Mouse (Mus musculus) MEL (cell line): ENCODE measurements around the gene Ighmbp2. TPM values are rescaled to one million over a fixed set of nuclear protein-coding genes. Genes with fewer than 3 reads are reported as not detected.

ENCODE experiments used
- DNase-seq: peaks from one replicate; pipeline ENCODE4 v3.0.0; 2011; ENCODE audit warnings: low read depth, low spot score
- H3K27ac ChIP-seq: 2 replicates; pipeline ENCODE4 v1.5.1; 2012; ENCODE audit warnings: low read depth, mild to moderate bottlenecking, control low read depth, low read length, moderate library complexity; ENCODE audit not compliant: control insufficient read depth
- H3K27me3 ChIP-seq, 2 experiments: fragments of 150-350 bp in 1 of 2; sonication (generic) in 1 of 2; 2 replicates each; pipeline ENCODE4 v1.6.1; 2012; ENCODE audit warnings: low read length in 2 of 2, mild to moderate bottlenecking in 2 of 2, improper control_type of control experiment in 1 of 2, moderate library complexity in 1 of 2; ENCODE audit not compliant: insufficient read depth in 2 of 2, control insufficient read depth in 1 of 2
- H3K36me3 ChIP-seq, 2 experiments: 2 replicates each; pipeline ENCODE4 v1.6.1; 2012 to 2014; ENCODE audit warnings: low read length in 2 of 2, improper control_type of control experiment in 1 of 2, inconsistent platforms in 1 of 2, mild to moderate bottlenecking in 1 of 2; ENCODE audit not compliant: insufficient read depth in 2 of 2, control insufficient read depth in 1 of 2
- H3K4me1 ChIP-seq, 2 experiments: fragments of 150-350 bp in 1 of 2; sonication (generic) in 1 of 2; 2 replicates each; pipeline ENCODE4 v1.6.1; 2012; ENCODE audit warnings: low read length in 2 of 2, improper control_type of control experiment in 1 of 2, mild to moderate bottlenecking in 1 of 2; ENCODE audit not compliant: insufficient read depth in 2 of 2, control insufficient read depth in 1 of 2
- H3K4me3 ChIP-seq, 2 experiments: fragments of 150-350 bp in 1 of 2; sonication (generic) in 1 of 2; 2 replicates each; pipeline ENCODE4 v1.5.1; 2012; ENCODE audit warnings: low read depth in 2 of 2, low read length in 2 of 2, mild to moderate bottlenecking in 2 of 2, moderate library complexity in 2 of 2, control low read depth in 1 of 2, improper control_type of control experiment in 1 of 2; ENCODE audit not compliant: control insufficient read depth in 1 of 2, insufficient read depth in 1 of 2
- H3K79me2 ChIP-seq: 2 replicates; pipeline ENCODE4 v1.6.1; 2012; ENCODE audit warnings: mild to moderate bottlenecking, low read length, moderate library complexity; ENCODE audit not compliant: control insufficient read depth, poor library complexity, insufficient read depth
- H3K9ac ChIP-seq: 2 replicates; pipeline ENCODE4 v1.6.1; 2012; ENCODE audit warnings: low read depth, mild to moderate bottlenecking, control low read depth, low read length, moderate library complexity; ENCODE audit not compliant: control insufficient read depth, poor library complexity, severe bottlenecking
- H3K9me3 ChIP-seq: fragments of 150-350 bp; sonication (generic); replicated peaks from 2 replicates; pipeline ENCODE4 v1.6.1; 2012; ENCODE audit warnings: mild to moderate bottlenecking, low read length, improper control_type of control experiment, moderate library complexity; ENCODE audit not compliant: insufficient read depth
- BHLHE40 ChIP-seq: IDR thresholded peaks from 2 replicates; pipeline ENCODE4 v1.6.1; 2012; ENCODE audit warnings: low read depth, mild to moderate bottlenecking, inconsistent platforms, low read length, improper control_type of control experiment, borderline replicate concordance
- CHD1 ChIP-seq: IDR thresholded peaks from 2 replicates; pipeline ENCODE4 v1.6.1; 2012; ENCODE audit warnings: low read depth, mild to moderate bottlenecking, inconsistent platforms, low read length, improper control_type of control experiment
- CTCF ChIP-seq, 3 experiments: IDR thresholded peaks in 2 of 3; conservative IDR thresholded peaks in 1 of 3; 2 replicates each; pipeline ENCODE4 v1.5.1; 2011 to 2012; ENCODE audit warnings: low read length in 3 of 3, low read depth in 2 of 3, mild to moderate bottlenecking in 2 of 3, improper control_type of control experiment in 1 of 3, inconsistent platforms in 1 of 3, mixed read lengths in 1 of 3, moderate library complexity in 1 of 3; ENCODE audit not compliant: control insufficient read depth in 1 of 3, insufficient read depth in 1 of 3, poor library complexity in 1 of 3, severe bottlenecking in 1 of 3
- ETS1 ChIP-seq: IDR thresholded peaks from 2 replicates; pipeline ENCODE4 v1.6.1; 2012; ENCODE audit warnings: low read depth, mild to moderate bottlenecking, inconsistent platforms, low read length, improper control_type of control experiment, moderate library complexity
- GATA1 ChIP-seq: IDR thresholded peaks from 2 replicates; pipeline ENCODE4 v1.6.1; 2011; ENCODE audit warnings: low read depth, low read length, improper control_type of control experiment
- HCFC1 ChIP-seq: IDR thresholded peaks from 2 replicates; pipeline ENCODE4 v1.6.1; 2012; ENCODE audit warnings: low read depth, mild to moderate bottlenecking, inconsistent platforms, low read length, improper control_type of control experiment, moderate library complexity
- JUND ChIP-seq: IDR thresholded peaks from 2 replicates; pipeline ENCODE4 v1.6.1; 2011; ENCODE audit warnings: low read depth, mild to moderate bottlenecking, improper control_type of control experiment, low read length
- MAX ChIP-seq: IDR thresholded peaks from 2 replicates; pipeline ENCODE4 v1.6.1; 2011; ENCODE audit warnings: low read length, improper control_type of control experiment
- MAZ ChIP-seq: IDR thresholded peaks from 2 replicates; pipeline ENCODE4 v1.6.1; 2012; ENCODE audit warnings: low read depth, mild to moderate bottlenecking, inconsistent platforms, low read length, improper control_type of control experiment
- MEF2A ChIP-seq: IDR thresholded peaks from 2 replicates; pipeline ENCODE4 v1.6.1; 2014; ENCODE audit warnings: low read depth, mild to moderate bottlenecking, inconsistent platforms, low read length, improper control_type of control experiment; ENCODE audit not compliant: poor library complexity, insufficient replicate concordance, severe bottlenecking; ENCODE audit errors: extremely low read depth
- MYB ChIP-seq: IDR thresholded peaks from 2 replicates; pipeline ENCODE4 v1.6.1; 2011; ENCODE audit warnings: mild to moderate bottlenecking, low read depth, low read length, improper control_type of control experiment
- NELFE ChIP-seq: IDR thresholded peaks from 2 replicates; pipeline ENCODE4 v1.6.1; 2011; ENCODE audit warnings: low read depth, low read length, improper control_type of control experiment
- NRF1 ChIP-seq: IDR thresholded peaks from 2 replicates; pipeline ENCODE4 v1.6.1; 2014; ENCODE audit warnings: low read depth, mild to moderate bottlenecking, inconsistent platforms, low read length, improper control_type of control experiment, moderate library complexity; ENCODE audit not compliant: poor library complexity, insufficient read depth, severe bottlenecking
- POLR2AphosphoS2 ChIP-seq: IDR thresholded peaks from 2 replicates; pipeline ENCODE4 v1.6.1; 2011; ENCODE audit warnings: low read length, improper control_type of control experiment
- SIN3A ChIP-seq: IDR thresholded peaks from 2 replicates; pipeline ENCODE4 v1.6.1; 2012; ENCODE audit warnings: low read length, improper control_type of control experiment, inconsistent platforms
- TBP ChIP-seq: IDR thresholded peaks from 2 replicates; pipeline ENCODE4 v1.8.0; 2011; ENCODE audit warnings: low read depth, low read length, improper control_type of control experiment
- USF1 ChIP-seq: IDR thresholded peaks from 2 replicates; pipeline ENCODE4 v1.6.1; 2014; ENCODE audit warnings: low read depth, mild to moderate bottlenecking, inconsistent platforms, low read length, improper control_type of control experiment, moderate library complexity
- ZNF384 ChIP-seq: IDR thresholded peaks from 2 replicates; pipeline ENCODE4 v1.6.1; 2012; ENCODE audit warnings: low read depth, mild to moderate bottlenecking, inconsistent platforms, low read length, improper control_type of control experiment
- polyA plus RNA-seq, 2 experiments: library from polyadenylated mRNA; stranded (reverse) in 1 of 2; unstranded in 1 of 2; fragments of >175 nt in 1 of 2; fragments of >200 nt in 1 of 2; gene quantifications; 2 replicates each; pipeline versions ENCODE4 v1.2.1 to v1.2.4; 2012; ENCODE audit warnings: low replicate concordance in 2 of 2, low read depth in 1 of 2; ENCODE audit not compliant: insufficient read length in 2 of 2, insufficient read depth in 1 of 2, missing spikeins in 1 of 2
- total RNA-seq: library from RNA; depleted of rRNA; stranded (reverse); fragments of 300-350 nt; gene quantifications from 2 replicates; pipeline ENCODE4 v1.2.3, GENCODE M21; 2012

The Ighmbp2 gene
- total and polyA plus RNA-seq, 3 experiments = 11.7 to 12.9 TPM; not detected in 1

- Histone ChIP-seq H3K4me1 (no peaks in the 10 kb centered on the region), H3K9ac (no peak overlapping the region), H3K4me3 (no peak overlapping the region), H3K9me3 (no peaks in the 10 kb centered on the region), H3K36me3 (no peaks in the 10 kb centered on the region), H3K27me3 (peaks cover 4 to 9% of the 10 kb centered on the region in 2 experiments), H3K79me2 (no peaks in the 10 kb centered on the region), H3K27ac (no peak overlapping the region)
- no peak for DNase-seq
- TF ChIP-seq CTCF (IDR thresholded peaks at IDR 0.05 in 2 of 3, conservative IDR thresholded peaks at IDR 0.05 in 1 of 3; ENCODE audit: control insufficient read depth in 1 of 3, insufficient read depth in 1 of 3, low read depth in 2 of 3, low read length in 3 of 3, poor library complexity in 1 of 3, severe bottlenecking in 1 of 3) (no peak), ZNF384 (no peak), SIN3A (no peak), CHD1 (no peak), HCFC1 (no peak), TBP (no peak)
Measured at GRCm38 (mm10) chr19:3307175-3307949, 24.5 kb upstream of the Ighmbp2 start.

- Histone ChIP-seq H3K27ac (no peak overlapping the region), H3K4me3 (no peak overlapping the region), H3K27me3 (peaks cover 4 to 9% of the 10 kb centered on the region in 2 experiments), H3K9me3 (no peaks in the 10 kb centered on the region), H3K9ac (no peak overlapping the region), H3K79me2 (no peaks in the 10 kb centered on the region), H3K36me3 (no peaks in the 10 kb centered on the region), H3K4me1 (no peaks in the 10 kb centered on the region)
- TF ChIP-seq ETS1 (no peak), MAZ (no peak), GATA1 (no peak), MEF2A (no peak), NRF1 (no peak), MYB (no peak), USF1 (no peak), JUND (no peak), MAX (no peak), BHLHE40 (no peak), NELFE (no peak), POLR2AphosphoS2 (no peak), ZNF384 (no peak)
- no peak for DNase-seq
Measured at GRCm38 (mm10) chr19:3304017-3304416, 21.2 kb upstream of the Ighmbp2 start.
